Mouse (Mus musculus) C3H10T1/2 (cell line): ENCODE data around the gene Serpinf1. TPM values are rescaled to one million over a fixed set of nuclear protein-coding genes. Genes with fewer than 3 reads are reported as not detected.

Source experiments
- polyA plus RNA-seq, 2 experiments: library from polyadenylated mRNA; unstranded; fragments of >200 nt; fragmentation: generic; extraction: Trizol; gene quantifications; one replicate each; pipeline ENCODE4 v1.2.1; 2012; ENCODE audit warnings: missing spikeins in 2 of 2

Serpinf1 gene
- 1,000 to 10,000 TPM in 1 of 2 experiments, 100 to 1,000 TPM in 1; 701 to 1,671 TPM for polyA plus RNA-seq

DNA sequence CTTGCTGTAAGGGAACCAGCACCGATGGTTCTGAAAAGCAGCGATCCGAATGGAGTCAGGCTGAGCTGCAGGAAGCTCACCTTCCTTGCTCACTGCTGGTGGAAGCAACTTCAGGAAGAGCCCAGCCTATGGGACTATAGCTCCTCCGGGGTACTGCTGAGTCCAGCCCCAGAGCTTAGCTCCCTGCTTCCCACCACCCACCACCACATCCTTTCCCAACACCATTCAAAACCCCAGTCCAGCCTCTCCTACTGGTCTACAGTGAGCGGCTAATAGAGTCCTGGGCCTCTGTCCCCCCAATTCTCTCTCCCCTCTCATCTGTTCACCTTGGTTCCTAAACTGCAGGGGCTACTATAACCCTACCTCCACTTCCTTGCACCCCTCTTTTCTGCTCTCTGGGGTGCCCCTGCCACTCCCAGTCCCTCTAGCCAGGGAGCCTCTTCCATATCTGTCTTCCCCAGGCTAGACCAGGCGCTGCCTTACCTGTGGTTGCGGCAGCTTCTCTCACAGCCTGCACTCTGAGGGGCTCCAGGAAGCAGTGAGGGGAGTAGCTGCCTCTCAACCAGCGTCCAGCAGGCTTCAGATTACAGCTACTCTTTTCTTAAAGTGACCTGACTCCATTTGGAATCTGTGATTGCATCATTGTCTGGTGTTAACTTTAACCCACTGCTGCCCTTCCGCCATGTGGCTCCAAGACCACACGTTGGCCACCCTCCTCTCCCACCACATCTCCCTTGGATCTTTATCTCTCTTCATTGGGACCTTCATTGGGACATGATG is at the start of gene Serpinf1:
Gene Serpinf1 (minus strand): TSS at position 689 of the 780 bp plus-strand sequence.

DNA sequence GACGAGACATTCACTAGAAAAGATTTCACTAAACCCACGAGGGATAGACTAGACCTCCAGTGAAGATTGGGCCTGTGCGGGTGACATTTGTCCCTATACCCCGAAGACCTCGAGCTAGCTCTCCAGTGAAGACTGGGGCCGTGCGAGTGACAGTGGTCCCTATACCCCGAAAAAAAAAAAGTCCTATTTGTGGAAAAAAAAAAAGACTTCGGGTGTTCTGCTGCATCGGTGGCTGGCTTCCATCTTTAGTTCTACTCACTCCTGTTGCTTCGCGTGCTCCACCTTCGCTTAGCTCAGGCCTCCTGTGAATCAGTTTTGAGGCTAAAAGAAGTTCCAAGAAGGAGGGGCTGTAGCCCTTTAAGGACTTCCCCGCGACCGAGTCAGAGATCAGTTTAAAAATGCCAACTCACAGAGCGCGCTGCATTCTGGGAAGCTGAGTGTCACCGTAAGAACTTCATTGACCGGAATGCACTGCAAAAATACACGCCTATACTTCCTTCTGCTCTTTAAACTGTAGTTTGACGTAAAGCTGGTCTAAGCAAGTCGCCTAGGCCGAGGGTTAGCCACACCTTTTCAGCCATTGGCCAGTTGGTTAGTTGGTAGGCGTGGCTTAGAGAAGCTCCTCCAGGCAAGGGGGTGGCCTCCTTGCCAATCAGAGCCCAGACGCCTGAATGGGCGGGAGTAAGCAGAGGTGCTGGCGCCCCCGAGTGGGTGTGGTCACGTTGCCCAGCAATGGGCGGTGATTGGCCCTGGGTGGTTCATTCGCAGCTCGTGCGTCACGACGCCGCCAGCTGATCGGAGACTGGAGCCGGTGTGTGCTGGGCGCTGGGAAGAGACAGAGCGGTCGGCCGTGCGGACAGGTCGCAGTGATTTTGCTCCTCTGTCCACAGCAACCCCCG is 38.6 kb upstream of the Serpinf1 start, which contains the start of gene Tlcd2:
Gene Tlcd2 (plus strand): TSS at position 872 of the 899 bp plus-strand sequence.

DNA sequence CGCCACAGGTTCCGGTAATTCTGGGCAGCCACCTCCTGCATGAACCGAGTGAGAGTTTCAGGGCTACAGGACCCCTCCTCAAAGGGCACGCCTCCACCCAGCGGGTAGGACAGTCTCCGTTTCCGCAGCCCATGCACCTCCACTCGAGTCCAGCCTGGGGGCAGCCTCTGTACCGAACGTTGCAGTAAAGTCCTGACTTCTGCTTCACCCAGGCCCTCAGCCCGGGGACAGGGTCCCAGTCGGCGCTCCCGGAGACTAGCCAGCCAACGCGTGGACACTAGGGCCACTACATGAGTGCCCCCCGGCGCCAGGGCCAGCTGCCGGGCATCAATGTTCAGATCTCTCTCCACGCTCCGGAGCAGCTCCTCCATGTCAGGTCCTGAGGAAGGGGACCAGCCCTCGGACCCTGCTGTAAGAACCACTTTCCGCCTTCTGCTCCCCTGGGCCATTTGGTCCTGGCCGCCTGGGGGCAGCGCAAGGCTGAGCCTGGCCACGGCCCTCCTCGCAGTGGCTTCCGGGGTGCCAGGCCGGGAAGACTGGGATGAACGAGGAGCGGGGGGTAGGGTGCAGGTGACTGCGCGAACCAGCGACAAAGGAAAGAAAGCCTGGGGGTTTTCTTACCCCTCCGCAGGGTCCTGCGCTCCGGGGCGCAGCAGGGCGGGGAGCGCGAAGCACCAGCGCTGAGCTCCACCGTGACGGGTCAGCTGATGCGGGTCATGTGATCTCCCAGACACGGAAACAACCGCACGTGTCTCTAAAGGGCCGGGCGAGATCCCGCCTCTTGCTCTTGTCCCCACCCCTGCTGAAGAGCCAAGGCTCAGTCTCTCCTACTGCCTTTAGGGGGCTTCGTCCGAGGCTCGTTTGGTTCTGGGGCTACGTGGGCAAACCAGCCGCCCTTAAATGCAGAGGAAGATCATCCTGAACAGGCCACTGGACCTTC is 31.8 kb upstream of the Serpinf1 start, which contains the start of gene Wdr81:
Gene Wdr81 (minus strand): TSS at position 727 of the 940 bp plus-strand sequence.

DNA sequence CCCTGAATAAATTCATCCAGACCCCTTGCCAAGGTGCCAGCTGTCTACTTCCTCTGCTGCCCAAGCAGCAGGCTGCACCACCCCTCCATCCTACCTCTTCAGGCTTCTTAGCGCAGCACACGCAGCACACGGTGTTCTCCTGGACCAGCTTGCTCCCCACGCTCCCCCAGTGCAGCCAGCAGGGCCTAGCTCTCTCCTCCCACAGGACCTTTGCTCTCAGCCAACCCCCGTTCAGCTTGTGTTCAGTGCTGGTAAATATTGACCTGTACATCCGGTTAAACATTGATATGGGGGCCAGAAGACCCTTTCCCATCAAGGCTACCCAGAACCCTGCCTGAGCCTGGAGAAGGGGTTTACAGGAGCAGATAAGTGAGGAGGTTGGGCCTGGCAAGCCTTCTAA is 16.9 kb upstream of the Serpinf1 start, which contains the start of gene Serpinf2:
Gene Serpinf2 (minus strand): TSS at position 229 of the 400 bp plus-strand sequence.

Other genes with a start within 250 kb of the Serpinf1 start
- gene Ovca2, start 243.9 kb downstream of the Serpinf1 start, polyA plus RNA-seq, result 10 to 100 TPM; 17.6 to 18.3 TPM
- gene Dph1, start 231.5 kb downstream of the Serpinf1 start, polyA plus RNA-seq, result 10 to 100 TPM; 13.7 to 17.0 TPM
- gene Rtn4rl1, start 228.9 kb downstream of the Serpinf1 start, polyA plus RNA-seq, result 1 to 10 TPM in 1 of 2 experiments, under 1 TPM in 1; 0.06 to 1.4 TPM
- 10 to 100 TPM; 57.2 to 61.7 TPM for gene Rpa1, start 74.4 kb downstream of the Serpinf1 start, polyA plus RNA-seq
- 1 to 10 TPM; 2.1 to 4.4 TPM for gene Smyd4, start 74.3 kb downstream of the Serpinf1 start, polyA plus RNA-seq
- under 1 TPM in 1 of 2 experiments, not detected in 1; 0.13 TPM for gene Serpinf2, start 16.9 kb upstream of the Serpinf1 start, polyA plus RNA-seq
- 10 to 100 TPM; 14.6 to 27.9 TPM for gene Wdr81, start 32.0 kb upstream of the Serpinf1 start, polyA plus RNA-seq
- 1 to 10 TPM in 1 of 2 experiments, under 1 TPM in 1; 0.47 to 3.2 TPM for gene Tlcd2, start 39.0 kb upstream of the Serpinf1 start, polyA plus RNA-seq
- gene Prpf8, start 64.1 kb upstream of the Serpinf1 start, polyA plus RNA-seq, result 100 to 1,000 TPM in 1 of 2 experiments, 10 to 100 TPM in 1; 35.9 to 104 TPM
- 1 to 10 TPM; 1.2 to 1.9 TPM for gene Rilp, start 87.4 kb upstream of the Serpinf1 start, polyA plus RNA-seq
- under 1 TPM; 0.04 to 0.28 TPM for gene Scarf1, start 90.8 kb upstream of the Serpinf1 start, polyA plus RNA-seq
- gene Slc43a2, start 109.0 kb upstream of the Serpinf1 start, polyA plus RNA-seq, result 1 to 10 TPM in 1 of 2 experiments, under 1 TPM in 1; 0.37 to 6.3 TPM
- 100 to 1,000 TPM in 1 of 2 experiments, 10 to 100 TPM in 1; 66.0 to 106 TPM for gene Pitpna, start 165.4 kb upstream of the Serpinf1 start, polyA plus RNA-seq
- gene Inpp5k, start 208.3 kb upstream of the Serpinf1 start, polyA plus RNA-seq, result 10 to 100 TPM; 11.6 to 32.8 TPM
- gene Myo1c, start 227.8 kb upstream of the Serpinf1 start, polyA plus RNA-seq, result 100 to 1,000 TPM; 106 to 119 TPM